Comparison of ENCODE assay signal across 8 mouse cellular contexts in genomic region chr3:58525652-58526407, GRCm38 (mm10). TPM values are rescaled to one million over a fixed set of nuclear protein-coding genes. Genes with fewer than 3 reads are reported as not detected.
DNase-seq lines count a peak whose midpoint lies in the region; ATAC-seq lines count a peak whose summit lies in the region.

Eif2a (plus strand) TSS chr3:58525821.
Serp1 (minus strand) TSS chr3:58525892.

- peaks cover 22% of the 10 kb centered on the region for H3K36me3 ChIP-seq in hindbrain, embryonic 15.5 days

- DNase-seq in T-cell, adult 2 months (ENCODE audit: low spot score): peak; percentile 100
- DNase-seq in cerebellum, postnatal 36 days: peak; percentile 98 to 99
- DNase-seq in frontal cortex, postnatal 36 days (ENCODE audit: low spot score in 2 of 2): peak; percentile 99 to 100
- peak; percentile 97 for DNase-seq in left cerebral cortex, adult 11 months (ENCODE audit: low spot score)
- peak; percentile 98 to 99 for DNase-seq in lung, postnatal 4 days
- peak; percentile 96 for DNase-seq in retina, postnatal 7 days (ENCODE audit: low read depth, low spot score)
- DNase-seq in urinary bladder, adult 2 months (ENCODE audit: low spot score): peak; percentile 97

- H3K4me2 ChIP-seq in hindbrain, embryonic 15.5 days: peak within 1 kb of the TSS; percentile 79

- WGBS in hindbrain, embryonic 15.5 days: under 1% methylated on average over 56 of the region's 57 CpGs

- peak within 1 kb of the TSS; percentile 72 for H3K4me3 ChIP-seq in hindbrain, embryonic 15.5 days

- no peaks in the 10 kb centered on the region for H3K9me3 ChIP-seq in hindbrain, embryonic 15.5 days

- H3K4me1 ChIP-seq in hindbrain, embryonic 15.5 days (replicated peaks): peaks cover 28% of the 10 kb centered on the region

- H3K9ac ChIP-seq in hindbrain, embryonic 15.5 days: peak within 1 kb of the TSS; percentile 89

- H3K27ac ChIP-seq in hindbrain, embryonic 15.5 days (replicated peaks): peak within 1 kb of the TSS; percentile 89

- peak; percentile 99 for ATAC-seq in hindbrain, embryonic 15.5 days (ENCODE audit: low FRiP score, low read depth)

- no peaks in the 10 kb centered on the region for H3K27me3 ChIP-seq in hindbrain, embryonic 15.5 days

RNA-seq across cellular contexts. Expression of gene Eif2a, which starts in this region (rescaled TPM):
- 33.6 and 36.9 TPM in 2 replicates for polyA plus RNA-seq in hindbrain, embryonic 15.5 days (2015; fragmentation: Nextera tagmentation; extraction: Ambion mirVana)
- 46.6 and 52.4 TPM in 2 replicates for polyA plus RNA-seq in urinary bladder, adult 2 months (2012; rRNA removed)

RNA-seq across cellular contexts. Expression of gene Serp1, which starts in this region (rescaled TPM):
- polyA plus RNA-seq in hindbrain, embryonic 15.5 days (2015; fragmentation: Nextera tagmentation; extraction: Ambion mirVana): 59.0 and 64.7 TPM in 2 replicates
- 51.8 and 56.1 TPM in 2 replicates for polyA plus RNA-seq in urinary bladder, adult 2 months (2012; rRNA removed)

Comparison
In these comparisons a context has a peak if more than half of its experiments do, and no peak if none do; other contexts are left out.
1. Peak in every context shown above with its lines: DNase-seq, ATAC-seq, H3K4me3 ChIP-seq and H3K27ac ChIP-seq.